8 mouse cellular contexts compared by ENCODE assay signal in the genomic region with DNA sequence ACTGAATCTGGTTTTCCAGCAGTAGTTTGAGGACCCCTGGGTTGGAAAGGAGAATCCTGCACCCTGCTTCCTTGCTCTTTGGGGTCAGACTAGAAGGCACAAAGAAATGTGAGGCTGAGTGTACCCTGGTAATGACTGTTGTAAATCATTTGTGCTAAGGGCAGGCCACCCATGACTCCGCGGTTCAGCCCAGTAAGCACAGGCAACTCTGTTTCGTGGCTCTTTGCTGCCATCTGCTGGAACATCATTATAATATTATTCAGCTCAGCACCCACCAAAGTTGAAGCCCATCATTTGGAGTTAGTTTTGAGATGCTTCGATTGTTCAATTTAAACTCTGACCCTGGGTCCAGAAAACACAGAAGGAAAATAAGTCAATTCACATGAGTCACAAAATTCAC. TPM values are rescaled to one million over a fixed set of nuclear protein-coding genes. Genes with fewer than 3 reads are reported as not detected.
DNase-seq lines count a peak whose midpoint lies in the region; ATAC-seq lines count a peak whose summit lies in the region.

No protein-coding gene starts in this region.

- peak; percentile 70 to 74 for DNase-seq in B cell, adult 2 months
- DNase-seq in NIH3T3 (ENCODE audit: low read depth) = peak; percentile 91
- DNase-seq in cerebellum, adult 9-10 months = peak; percentile 55
- DNase-seq in frontal cortex, postnatal 25 days (ENCODE audit: low spot score in 2 of 2) = peak; percentile 13 to 43
- peak; percentile 86 for DNase-seq in intestine, embryonic 14.5 days (ENCODE audit: low spot score)
- DNase-seq in thymus, postnatal 14 days = peak; percentile 62

- peaks cover 12% of the 10 kb centered on the region; the same call in 1 of the 2 replicates for H3K4me1 ChIP-seq in intestine, embryonic 14.5 days (replicated peaks; ENCODE audit: control insufficient read depth, insufficient read depth, low read length)
- no peaks in the 10 kb centered on the region for H3K4me1 ChIP-seq in limb, embryonic 13.5 days

- H3K27me3 ChIP-seq in intestine, embryonic 14.5 days (replicated peaks; ENCODE audit: control insufficient read depth, insufficient read depth, low read length) = no peaks in the 10 kb centered on the region
- H3K27me3 ChIP-seq in limb, embryonic 13.5 days = peaks cover 37% of the 10 kb centered on the region

- no peak overlapping the region for H3K4me3 ChIP-seq in intestine, embryonic 14.5 days (ENCODE audit: low read depth, low read length)
- no peak overlapping the region for H3K4me3 ChIP-seq in limb, embryonic 13.5 days

- H3K4me2 ChIP-seq in intestine, embryonic 14.5 days (ENCODE audit: low read length) = no peak overlapping the region
- no peak overlapping the region for H3K4me2 ChIP-seq in limb, embryonic 13.5 days (replicated peaks)

- H3K9ac ChIP-seq in intestine, embryonic 14.5 days (ENCODE audit: low read length) = no peak overlapping the region
- no peak overlapping the region for H3K9ac ChIP-seq in limb, embryonic 13.5 days

- H3K36me3 ChIP-seq in intestine, embryonic 14.5 days (ENCODE audit: control insufficient read depth, insufficient read depth, low read length) = no peaks in the 10 kb centered on the region
- no peaks in the 10 kb centered on the region for H3K36me3 ChIP-seq in limb, embryonic 13.5 days

- H3K27ac ChIP-seq in intestine, embryonic 14.5 days (ENCODE audit: low read depth) = no peak overlapping the region
- no peak overlapping the region for H3K27ac ChIP-seq in limb, embryonic 13.5 days

- 10% methylated on average over 4 of the region's 4 CpGs for WGBS in intestine, embryonic 14.5 days
- 17% methylated on average over 4 of the region's 4 CpGs for WGBS in limb, embryonic 13.5 days

- no peaks in the 10 kb centered on the region for H3K9me3 ChIP-seq in intestine, embryonic 14.5 days (ENCODE audit: control insufficient read depth, low read length)
- no peaks in the 10 kb centered on the region for H3K9me3 ChIP-seq in limb, embryonic 13.5 days

- peak; percentile 73; the same call in 1 of the 2 replicates for ATAC-seq in intestine, embryonic 14.5 days (replicated peaks; ENCODE audit: low FRiP score, low TSS enrichment, low read depth)
- ATAC-seq in limb, embryonic 13.5 days (ENCODE audit: low FRiP score, low read depth) = peak; percentile 68; the same call in 1 of the 2 replicates
- ATAC-seq in monocyte, adult 5-6 weeks (replicated peaks; ENCODE audit: insufficient number of reproducible peaks, low FRiP score, low TSS enrichment, poor library complexity, severe bottlenecking) = peak; percentile 66; the same call in 1 of the 2 replicates

RNA-seq across cellular contexts. Expression of a gene that starts 15.6 kb away (rescaled TPM):
- 109 and 125 TPM in 2 replicates for polyA plus RNA-seq in intestine, embryonic 14.5 days (2014; fragmentation: Nextera tagmentation; extraction: Ambion mirVana)
- polyA plus RNA-seq in limb, embryonic 13.5 days (2015; fragmentation: Nextera tagmentation; extraction: Ambion mirVana) = 183 and 189 TPM in 2 replicates
- 4.1 to 7.8 TPM (median 6.6 TPM) in 3 replicates for total RNA-seq in monocyte, adult 5-6 weeks (2017)

RNA-seq across cellular contexts. Expression of a gene that starts 36.5 kb away (rescaled TPM):
- polyA plus RNA-seq in intestine, embryonic 14.5 days (2014; fragmentation: Nextera tagmentation; extraction: Ambion mirVana) = 6.8 and 8.4 TPM in 2 replicates
- 14.4 and 16.3 TPM in 2 replicates for polyA plus RNA-seq in limb, embryonic 13.5 days (2015; fragmentation: Nextera tagmentation; extraction: Ambion mirVana)
- total RNA-seq in monocyte, adult 5-6 weeks (2017) = 0.19 to 1.1 TPM in 2 of 3 replicates, not detected in the other

Comparison
In these comparisons a context has a peak if more than half of its experiments do, and no peak if none do; other contexts are left out.
1. DNase-seq: peak in every context shown above with its lines; median percentile 91 in NIH3T3; 86 in intestine, embryonic 14.5 days; 72 in B cell, adult 2 months; 62 in thymus, postnatal 14 days; 55 in cerebellum, adult 9-10 months; 28 in frontal cortex, postnatal 25 days.